Mouse (Mus musculus): ENCODE measurements around the gene Rerg.

Rerg gene

DNA sequence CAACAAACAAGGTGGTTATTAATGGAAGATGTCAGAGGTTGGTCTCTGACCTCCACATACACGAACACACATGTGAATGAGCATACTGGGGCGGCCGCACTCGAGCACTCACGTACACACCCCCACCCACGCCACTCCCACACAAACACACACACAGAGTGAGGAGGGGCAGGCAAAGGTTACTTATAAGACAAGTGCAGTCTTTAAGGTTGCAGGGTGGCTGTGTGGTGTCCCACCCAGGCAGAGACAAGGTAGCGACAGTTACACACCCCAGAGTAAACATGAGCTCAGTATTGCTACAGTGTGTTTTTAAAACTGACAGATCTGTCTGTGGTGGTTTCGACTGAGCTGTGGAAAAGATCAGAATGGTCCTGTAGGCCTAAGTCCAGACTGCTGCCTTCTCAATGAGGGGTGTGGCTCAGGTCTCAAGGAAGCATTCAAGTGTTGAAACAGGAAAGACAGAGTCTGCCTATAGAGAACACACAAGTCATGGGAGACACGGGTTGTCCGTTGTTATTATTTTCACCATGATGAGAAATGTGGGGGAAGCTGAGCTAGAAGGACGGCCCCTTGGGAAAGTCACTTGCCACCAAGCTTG is 8.7 kb downstream of the Rerg start:
- no peak for DNase-seq

- DNase-seq = no peak
These were observed 10.8 kb downstream of the Rerg start for GRCm38 (mm10) chr6:137159372-137159926.

GRCm38 (mm10) chr6:137156437-137157219 is 13.7 kb downstream of the Rerg start:
- peak; percentile 52 for DNase-seq

DNA sequence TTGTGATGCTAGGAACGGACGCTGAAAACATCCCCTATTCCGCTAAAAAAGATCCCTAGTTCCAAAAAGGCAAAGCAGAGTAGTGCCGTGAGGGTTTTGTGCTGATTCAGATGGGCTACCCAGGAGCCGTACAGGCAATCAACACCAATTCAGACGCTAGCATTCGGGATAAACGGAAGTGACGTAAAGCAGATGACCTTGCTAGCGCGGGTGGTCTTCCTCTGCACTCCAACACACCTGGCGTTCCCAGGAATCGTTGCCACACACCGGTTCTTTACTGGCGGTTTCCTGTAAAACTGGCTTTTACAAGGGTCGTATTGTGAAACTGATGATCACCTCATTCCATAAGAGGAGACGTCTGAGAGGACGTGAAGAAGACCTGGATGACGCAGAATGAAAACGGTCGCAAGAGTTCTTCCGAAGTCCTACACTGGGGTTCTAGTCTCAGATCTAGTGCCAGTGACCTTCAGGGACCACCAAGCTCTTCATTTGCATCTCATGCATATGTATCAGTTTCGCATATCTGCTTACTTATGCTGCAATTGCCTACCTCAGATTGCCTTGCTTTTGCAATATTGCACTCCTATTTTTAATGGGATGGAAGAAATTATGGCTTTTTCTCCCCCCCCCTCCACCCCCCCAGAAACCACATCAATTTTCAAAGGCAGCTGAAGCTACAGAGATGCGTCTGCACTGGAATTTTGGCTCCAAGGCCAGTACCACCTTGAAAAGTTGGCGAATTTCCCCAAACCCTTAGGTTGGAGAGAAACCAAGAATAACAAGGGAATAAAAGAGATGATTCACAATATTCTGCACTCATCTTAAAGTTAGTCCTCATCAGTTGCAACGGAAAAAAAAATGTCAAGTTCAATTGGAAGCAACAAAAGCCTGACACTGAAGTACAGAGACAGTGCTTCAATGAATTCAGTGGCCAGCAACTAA is 14.8 kb downstream of the Rerg start:
- no peak for DNase-seq

- no peak for DNase-seq
These were observed 17.3 kb downstream of the Rerg start for GRCm38 (mm10) chr6:137153021-137153420.

GRCm38 (mm10) chr6:137151015-137151414 is 19.3 kb downstream of the Rerg start:
- DNase-seq = no peak

DNA sequence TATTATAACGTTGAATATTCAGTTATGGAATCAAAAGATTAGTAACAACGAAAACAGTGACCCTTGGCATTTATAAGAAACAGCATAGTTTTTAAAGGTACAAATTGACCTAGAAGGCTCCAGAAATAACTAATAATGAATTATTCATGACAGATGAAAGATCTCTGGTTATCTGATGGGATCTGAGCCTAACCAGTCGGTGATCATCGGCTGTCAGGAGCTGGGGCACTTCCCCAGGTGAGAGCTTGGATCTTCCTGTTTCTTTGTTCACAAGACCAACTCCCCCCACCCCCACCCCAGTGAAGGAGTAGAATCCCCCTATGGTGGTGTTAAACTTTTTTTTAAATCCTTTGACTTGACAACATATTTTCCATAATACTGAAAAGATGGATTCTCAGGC is 20.5 kb downstream of the Rerg start:
- DNase-seq = no peak

GRCm38 (mm10) chr6:137146910-137147309 is 23.4 kb downstream of the Rerg start:
- DNase-seq = no peak

DNA sequence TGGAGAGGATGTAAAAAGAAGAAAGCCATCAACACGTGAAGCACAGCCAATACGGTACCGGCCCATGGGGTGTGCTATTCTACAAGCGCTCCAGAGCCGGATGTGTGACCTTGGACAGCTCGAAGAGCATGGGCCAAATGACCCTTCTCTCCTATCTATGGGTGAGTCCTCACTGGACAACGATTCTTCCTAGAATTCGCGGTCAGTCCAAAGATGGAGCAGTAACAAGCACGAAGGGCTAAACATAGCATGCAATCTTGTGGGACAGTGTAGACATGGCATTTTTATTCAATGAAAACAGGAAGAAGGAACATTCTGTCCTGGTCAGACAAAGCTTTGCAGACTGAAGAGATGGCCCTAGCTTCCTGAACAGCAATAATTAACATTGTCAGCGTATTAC is 24.7 kb downstream of the Rerg start:
- peak; percentile 22 for DNase-seq

DNA sequence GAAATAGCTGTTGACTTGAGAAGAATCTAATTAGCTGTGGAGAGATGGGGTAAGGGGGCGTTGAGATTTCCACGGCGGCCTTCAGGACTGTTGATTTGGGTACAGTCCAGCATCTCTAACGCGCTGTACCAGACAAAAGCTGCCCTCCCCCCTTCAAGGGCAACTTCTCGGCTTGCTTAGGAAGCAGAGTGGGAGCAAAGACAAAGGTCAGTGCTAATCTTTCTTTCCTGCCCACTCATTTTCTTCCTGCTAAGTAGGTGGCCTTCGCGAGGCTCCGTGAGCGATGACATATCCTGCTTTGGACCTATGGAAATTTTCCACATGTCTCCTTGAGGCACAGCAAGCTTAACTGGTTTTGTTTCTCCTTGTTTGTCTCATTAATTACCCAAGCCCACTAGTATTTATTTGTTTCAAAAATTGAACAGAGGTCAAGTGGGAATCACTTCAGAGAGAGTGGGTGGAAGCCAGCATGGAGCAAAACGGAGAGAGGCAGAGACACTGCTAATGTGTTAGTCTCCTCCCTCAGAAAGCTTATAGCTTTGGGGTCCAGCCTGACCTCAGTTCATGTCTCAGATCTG is 25.2 kb downstream of the Rerg start:
- DNase-seq = peak; percentile 58

- DNase-seq = peak; percentile 42
These were observed 25.8 kb downstream of the Rerg start for GRCm38 (mm10) chr6:137144526-137144840.

DNA sequence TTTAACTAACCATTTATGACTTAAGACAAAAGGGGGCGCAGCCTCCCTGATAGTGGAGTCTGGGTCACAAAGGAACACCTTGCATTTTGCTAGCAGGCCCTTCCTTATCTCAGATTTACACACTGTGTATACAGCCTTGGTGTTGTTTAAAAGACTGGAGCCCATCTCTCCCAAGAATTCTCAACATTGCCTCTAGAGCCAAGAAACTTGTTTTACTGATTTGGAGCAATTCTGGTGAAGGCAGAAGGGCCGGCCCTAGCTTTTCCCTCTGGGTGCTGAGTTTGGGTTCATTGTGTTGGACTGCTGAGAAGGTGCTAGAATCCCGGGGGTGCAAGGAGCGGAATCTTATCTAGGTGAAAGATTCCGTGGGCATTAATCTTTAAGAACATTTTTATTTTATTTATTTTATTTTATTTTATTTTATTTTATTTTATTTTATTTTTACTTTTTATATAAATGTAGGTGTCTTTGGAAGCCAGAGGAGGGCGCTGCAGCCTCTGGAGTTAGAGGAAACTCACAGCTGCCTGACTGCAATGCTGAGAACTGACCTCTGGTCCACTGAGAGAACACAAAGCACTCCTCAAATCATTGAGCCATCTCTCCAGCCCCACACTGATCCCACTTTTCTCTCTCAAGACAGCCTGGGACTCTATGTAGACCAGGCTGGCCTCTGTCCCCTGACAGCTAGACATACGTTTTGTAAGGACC is 26.3 kb downstream of the Rerg start:
- peak; percentile 40 for DNase-seq

DNA sequence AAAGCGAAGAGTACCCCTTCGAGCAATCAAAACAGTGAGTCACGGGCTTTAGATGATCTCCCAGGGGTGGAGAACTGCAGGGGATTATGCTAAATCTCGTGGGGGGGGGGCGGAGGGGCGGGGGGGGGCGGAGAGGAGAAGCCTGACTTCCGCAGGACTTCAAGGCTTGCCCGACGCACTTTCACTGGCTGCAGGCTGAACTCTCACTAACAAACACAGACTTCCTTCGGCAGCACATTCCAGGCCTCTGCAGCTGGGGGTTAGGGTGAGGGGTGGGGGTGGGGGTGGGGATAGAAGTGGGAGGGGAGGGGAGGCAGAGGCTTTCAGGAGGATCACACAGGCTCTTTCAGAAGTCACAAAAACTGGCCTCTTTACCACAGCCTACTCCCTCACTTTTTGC is 27.5 kb downstream of the Rerg start:
- DNase-seq = peak; percentile 63

GRCm38 (mm10) chr6:137141247-137141820 is 29.0 kb downstream of the Rerg start:
- no peak for DNase-seq

DNA sequence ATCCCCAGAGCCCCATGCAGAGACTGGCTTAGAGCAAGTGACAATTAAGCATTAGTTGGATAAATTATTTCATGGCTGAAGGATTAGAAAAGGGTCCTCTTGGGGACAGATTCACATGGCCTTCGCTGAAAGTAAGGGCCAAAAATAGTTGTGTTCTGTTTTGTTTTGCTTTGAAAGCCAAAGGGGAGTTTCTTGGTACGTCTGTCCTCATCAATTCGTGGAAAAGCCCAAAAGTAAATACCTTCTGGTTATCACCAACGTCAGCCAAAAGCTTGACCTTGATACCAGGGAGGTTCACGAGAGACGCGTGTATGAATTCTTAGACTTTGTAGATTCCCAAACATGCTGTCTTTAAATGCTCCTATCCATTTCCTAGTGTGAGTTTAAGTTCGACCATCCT is 31.5 kb downstream of the Rerg start:
- no peak for DNase-seq

GRCm38 (mm10) chr6:137138391-137138790 is 31.9 kb downstream of the Rerg start:
- DNase-seq = no peak

GRCm38 (mm10) chr6:137136401-137136800 is 33.9 kb downstream of the Rerg start:
- no peak for DNase-seq

GRCm38 (mm10) chr6:137135506-137136391 is 34.5 kb downstream of the Rerg start:
- no peak for DNase-seq

- DNase-seq = no peak
These were observed 38.5 kb downstream of the Rerg start for GRCm38 (mm10) chr6:137131794-137132193.

DNA sequence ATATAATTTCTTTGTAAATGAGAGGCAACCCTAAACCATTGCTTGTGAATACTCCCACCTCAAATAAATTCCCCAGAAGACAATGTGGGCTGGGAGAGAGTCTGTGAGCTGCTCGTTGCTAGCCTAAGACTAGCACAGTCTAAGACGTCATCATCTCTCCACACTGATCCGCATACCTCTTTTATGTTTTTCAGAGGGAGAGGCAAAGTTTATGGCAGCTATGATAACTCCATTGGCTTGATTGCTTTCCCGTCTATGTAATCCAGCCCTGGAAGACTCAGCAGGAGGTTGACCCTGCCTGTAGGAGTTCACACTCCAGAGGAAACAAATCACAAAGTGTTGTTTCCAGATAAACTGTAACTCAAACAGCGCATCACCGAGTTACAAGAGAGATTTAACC is 38.9 kb downstream of the Rerg start:
- no peak for DNase-seq

DNA sequence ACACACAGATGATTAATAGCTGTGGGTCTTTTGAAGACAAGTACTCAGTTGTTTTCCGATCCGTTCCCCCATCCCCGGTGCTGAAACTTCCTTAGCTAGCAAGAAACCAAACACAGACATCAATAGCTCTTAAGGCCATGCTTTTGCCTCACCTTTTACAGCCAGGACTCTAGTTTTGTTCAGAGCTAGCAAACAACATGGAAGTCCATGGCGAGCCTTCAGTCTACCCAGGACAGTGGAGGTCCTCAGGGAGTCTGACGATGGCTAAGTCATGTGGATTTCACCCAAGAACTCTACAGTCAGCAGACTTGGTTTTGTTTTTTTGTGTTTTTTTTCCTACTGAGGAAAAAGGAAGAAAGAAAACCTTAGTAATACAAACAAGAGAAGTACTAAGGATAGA is 43.4 kb downstream of the Rerg start:
- DNase-seq = no peak
